Mouse (Mus musculus): ENCODE results near the gene Pcolce2. TPM values are rescaled to one million over a fixed set of nuclear protein-coding genes. Genes with fewer than 3 reads are reported as not detected.

Pcolce2 gene
- polyA plus RNA-seq, 1 experiment = 0.06 TPM

DNA sequence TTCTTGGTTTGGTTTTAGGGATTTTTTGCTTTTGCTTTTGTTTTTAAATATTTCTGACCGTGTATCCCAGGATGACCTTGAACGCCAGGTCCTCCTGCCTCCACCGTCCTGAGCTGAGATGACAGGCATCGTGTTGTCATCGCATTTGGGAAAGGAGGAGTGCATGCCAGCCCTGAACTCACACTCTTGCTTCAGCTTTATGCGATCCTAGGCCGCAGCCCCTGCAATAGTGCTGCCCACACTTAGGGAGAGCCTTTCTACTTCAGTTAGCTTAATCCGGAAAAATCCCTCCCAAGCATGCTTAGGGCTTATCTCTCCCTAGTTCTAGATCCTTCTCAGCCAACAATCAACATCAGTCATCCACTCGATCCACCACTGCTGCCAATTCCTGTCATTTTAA is 34.1 kb upstream of the Pcolce2 start:
- Histone ChIP-seq H3K36me3 (ENCODE audit: control insufficient read depth, insufficient read depth, low read length) (no peaks in the 10 kb centered on the region), H3K4me1 (ENCODE audit: control insufficient read depth, insufficient read depth, insufficient read length, low read length) (0 out of 2 replicates have a peak, but pooled peaks cover 1% of the 10 kb centered on the region), H3K27me3 (ENCODE audit: control insufficient read depth, insufficient read depth, low read length) (no peaks in the 10 kb centered on the region), H3K4me3 (ENCODE audit: low read depth, low read length) (no peak overlapping the region), H3K27ac (ENCODE audit: insufficient read depth, low read depth, low read length) (no peak overlapping the region)
- TF ChIP-seq CTCF (IDR thresholded peaks at IDR 0.05; ENCODE audit: extremely low read depth, insufficient read length, insufficient replicate concordance, low read depth, low read length) (no peak), POLR2A (IDR thresholded peaks at IDR 0.05; ENCODE audit: low read depth, low read length) (no peak)
- WGBS = 78% methylated on average over 9 of the region's 9 CpGs

DNA sequence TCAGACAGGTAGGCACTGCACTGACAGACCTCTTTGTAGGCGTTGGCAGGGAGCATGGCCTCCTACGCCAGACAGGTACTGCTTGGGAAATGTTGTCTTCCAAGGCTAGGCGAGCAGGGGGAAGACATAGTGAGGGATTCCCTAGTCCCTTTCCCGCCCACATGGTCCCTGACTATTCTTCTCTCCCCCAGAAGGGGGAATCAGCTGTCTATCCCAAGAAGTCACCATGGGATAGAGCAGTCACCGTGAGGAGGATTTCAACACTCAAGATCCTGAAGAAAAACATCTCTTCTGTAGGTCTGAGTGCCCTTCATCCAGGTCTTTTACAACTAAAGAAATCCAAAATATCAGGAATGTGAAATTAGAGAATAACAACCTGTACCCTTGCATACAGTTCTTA is 30.2 kb upstream of the Pcolce2 start:
- H3K36me3 ChIP-seq (ENCODE audit: control insufficient read depth, insufficient read depth, low read length) = no peaks in the 10 kb centered on the region
- H3K27me3 ChIP-seq (ENCODE audit: control insufficient read depth, insufficient read depth, low read length) = no peaks in the 10 kb centered on the region
- H3K4me3 ChIP-seq (ENCODE audit: low read depth, low read length) = no peak overlapping the region
- TF ChIP-seq POLR2A (IDR thresholded peaks at IDR 0.05; ENCODE audit: low read depth, low read length) (no peak), CTCF (IDR thresholded peaks at IDR 0.05; ENCODE audit: extremely low read depth, insufficient read length, insufficient replicate concordance, low read depth, low read length) (no peak)
- 63% methylated on average over 5 of the region's 5 CpGs for WGBS
- no peak overlapping the region for H3K27ac ChIP-seq (ENCODE audit: insufficient read depth, low read depth, low read length)
- H3K4me1 ChIP-seq (ENCODE audit: control insufficient read depth, insufficient read depth, insufficient read length, low read length) = no peaks in the 10 kb centered on the region

DNA sequence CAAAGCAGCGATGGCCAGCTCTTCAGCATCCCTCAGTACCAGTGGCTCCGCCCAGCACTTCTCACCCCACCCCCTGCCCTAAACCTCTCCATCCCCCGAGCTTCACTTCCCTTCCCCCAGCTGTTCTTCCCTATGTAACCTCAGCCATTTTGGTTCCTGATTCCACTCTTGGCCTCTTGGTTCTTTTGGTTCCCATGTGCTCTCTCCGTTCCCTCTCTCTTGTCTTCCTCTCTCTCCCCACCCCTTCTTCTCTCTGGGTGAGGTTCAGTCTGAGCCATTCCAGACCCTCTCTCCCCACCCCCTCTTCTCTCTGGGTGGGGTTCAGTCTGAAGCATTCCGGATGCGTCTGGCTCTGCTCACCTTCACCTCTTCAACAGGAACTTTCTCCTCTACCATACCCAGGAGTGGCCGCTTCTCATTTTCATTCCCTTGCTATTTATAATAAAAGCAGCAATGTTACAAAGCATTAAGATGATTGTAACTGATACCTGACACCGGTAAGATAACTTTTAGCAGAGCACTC is 25.1 kb upstream of the Pcolce2 start:
- H3K27ac ChIP-seq (ENCODE audit: insufficient read depth, low read depth, low read length) = no peak overlapping the region
- TF ChIP-seq POLR2A (IDR thresholded peaks at IDR 0.05; ENCODE audit: low read depth, low read length) (no peak), CTCF (IDR thresholded peaks at IDR 0.05; ENCODE audit: extremely low read depth, insufficient read length, insufficient replicate concordance, low read depth, low read length) (no peak)
- no peaks in the 10 kb centered on the region for H3K36me3 ChIP-seq (ENCODE audit: control insufficient read depth, insufficient read depth, low read length)
- H3K4me1 ChIP-seq (ENCODE audit: control insufficient read depth, insufficient read depth, insufficient read length, low read length) = no peaks in the 10 kb centered on the region
- 73% methylated on average over 8 of the region's 8 CpGs for WGBS
- H3K4me3 ChIP-seq (ENCODE audit: low read depth, low read length) = no peak overlapping the region
- no peaks in the 10 kb centered on the region for H3K27me3 ChIP-seq (ENCODE audit: control insufficient read depth, insufficient read depth, low read length)

DNA sequence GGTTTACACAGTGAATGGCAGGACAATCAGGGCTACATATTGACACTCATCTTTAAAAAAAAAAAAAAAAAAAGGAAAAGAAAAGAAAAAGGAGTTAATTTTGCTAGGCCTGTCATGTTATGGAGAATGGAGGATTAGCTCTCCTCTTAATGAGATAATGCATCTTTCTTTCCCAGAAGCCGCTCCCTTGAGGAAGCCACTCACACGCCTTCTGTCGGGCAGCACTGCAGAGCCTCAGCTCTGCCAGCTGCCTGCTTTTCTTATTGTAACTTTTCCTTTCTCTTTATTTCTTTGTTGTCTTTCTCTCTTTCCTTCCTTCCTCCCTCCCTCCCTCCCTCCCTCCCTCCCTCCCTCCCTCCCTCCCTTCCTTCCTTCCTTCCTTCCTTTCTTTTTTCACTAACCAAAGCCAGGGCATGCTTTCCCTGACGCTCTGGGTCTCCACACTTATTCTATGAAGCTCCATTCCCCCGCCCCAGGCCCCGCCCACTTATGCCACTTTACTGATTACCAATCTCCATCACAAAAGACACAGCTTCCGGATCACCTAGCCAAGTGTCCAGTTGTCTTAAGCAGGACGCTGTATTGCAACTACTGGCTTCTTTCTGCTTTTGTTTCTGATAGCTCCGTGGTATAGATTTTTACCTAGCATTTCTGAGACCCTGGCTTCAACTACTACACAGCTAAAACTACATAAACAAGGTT is 23.8 kb upstream of the Pcolce2 start:
- WGBS = 19% methylated on average over 9 of the region's 9 CpGs
- Histone ChIP-seq H3K36me3 (ENCODE audit: control insufficient read depth, insufficient read depth, low read length) (no peaks in the 10 kb centered on the region), H3K4me3 (ENCODE audit: low read depth, low read length) (no peak overlapping the region), H3K27me3 (ENCODE audit: control insufficient read depth, insufficient read depth, low read length) (no peaks in the 10 kb centered on the region), H3K4me1 (ENCODE audit: control insufficient read depth, insufficient read depth, insufficient read length, low read length) (no peaks in the 10 kb centered on the region), H3K27ac (ENCODE audit: insufficient read depth, low read depth, low read length) (no peak overlapping the region)
- no peak for TF ChIP-seq CTCF (IDR thresholded peaks at IDR 0.05; ENCODE audit: extremely low read depth, insufficient read length, insufficient replicate concordance, low read depth, low read length)
- no peak for TF ChIP-seq POLR2A (IDR thresholded peaks at IDR 0.05; ENCODE audit: low read depth, low read length)

DNA sequence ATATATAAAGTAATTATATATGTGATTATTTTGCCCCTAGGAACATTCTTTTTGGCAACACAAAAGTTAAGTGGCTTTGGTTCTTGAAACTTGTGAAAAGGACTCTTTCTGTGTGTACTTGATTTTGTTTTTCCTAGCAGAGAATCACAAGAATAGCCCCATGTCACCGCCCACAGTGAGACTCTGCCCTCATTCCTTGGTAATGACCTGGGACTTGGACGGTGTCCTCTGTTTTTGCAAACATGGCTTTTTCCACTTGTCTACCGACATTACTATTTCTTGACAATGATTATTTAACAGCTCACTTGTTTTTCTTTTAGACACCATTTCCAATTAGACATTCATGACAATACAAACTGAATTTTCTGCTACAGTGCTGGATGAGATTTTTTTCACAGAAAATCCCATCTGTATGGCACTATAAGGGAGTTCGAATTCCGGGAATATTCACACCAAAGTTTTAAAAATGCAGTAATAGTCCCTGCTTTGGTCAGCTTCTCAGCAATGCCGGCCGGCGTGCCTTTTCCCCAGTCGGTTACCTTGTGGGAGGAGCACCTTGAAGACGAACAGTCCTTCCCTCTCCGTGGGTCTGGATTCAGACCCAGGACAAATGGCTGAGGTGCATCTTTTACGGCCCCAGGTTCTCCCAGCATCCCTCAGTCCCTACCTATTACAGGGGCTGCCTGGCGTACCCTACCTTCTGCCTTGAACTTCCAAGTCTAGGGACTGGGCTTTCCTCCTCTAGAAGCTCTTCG is 22.4 kb upstream of the Pcolce2 start:
- no peak overlapping the region for H3K4me3 ChIP-seq (ENCODE audit: low read depth, low read length)
- no peak overlapping the region for H3K27ac ChIP-seq (ENCODE audit: insufficient read depth, low read depth, low read length)
- WGBS = 70% methylated on average over 14 of the region's 14 CpGs
- H3K4me1 ChIP-seq (ENCODE audit: control insufficient read depth, insufficient read depth, insufficient read length, low read length) = no peaks in the 10 kb centered on the region
- H3K36me3 ChIP-seq (ENCODE audit: control insufficient read depth, insufficient read depth, low read length) = no peaks in the 10 kb centered on the region
- H3K27me3 ChIP-seq (ENCODE audit: control insufficient read depth, insufficient read depth, low read length) = no peaks in the 10 kb centered on the region
- no peak for TF ChIP-seq CTCF (IDR thresholded peaks at IDR 0.05; ENCODE audit: extremely low read depth, insufficient read length, insufficient replicate concordance, low read depth, low read length)
- no peak for TF ChIP-seq POLR2A (IDR thresholded peaks at IDR 0.05; ENCODE audit: low read depth, low read length)

DNA sequence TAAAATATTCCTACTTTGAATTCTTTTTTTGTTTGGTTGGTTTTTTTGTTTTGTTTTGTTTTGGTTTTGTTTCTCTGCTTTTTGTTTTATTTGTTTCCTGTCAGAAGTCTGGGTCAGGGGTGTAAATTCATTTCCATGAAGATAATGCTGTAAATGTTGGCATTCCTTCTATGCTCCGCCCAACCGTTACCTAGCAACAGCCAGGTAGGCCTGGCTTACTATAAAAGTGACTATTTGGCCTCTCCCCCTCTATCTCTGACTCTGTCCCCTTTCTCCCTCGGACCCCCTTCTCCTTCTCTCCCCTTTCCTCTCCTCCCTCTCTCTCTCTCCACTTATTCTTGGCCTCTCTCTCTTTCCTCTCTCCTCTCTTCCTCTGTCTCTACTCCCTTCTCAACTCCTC is 21.4 kb upstream of the Pcolce2 start:
- H3K27me3 ChIP-seq (ENCODE audit: control insufficient read depth, insufficient read depth, low read length) = no peaks in the 10 kb centered on the region
- no peak overlapping the region for H3K4me3 ChIP-seq (ENCODE audit: low read depth, low read length)
- WGBS = 52% methylated on average over 3 of the region's 3 CpGs
- no peak overlapping the region for H3K27ac ChIP-seq (ENCODE audit: insufficient read depth, low read depth, low read length)
- no peaks in the 10 kb centered on the region for H3K4me1 ChIP-seq (ENCODE audit: control insufficient read depth, insufficient read depth, insufficient read length, low read length)
- no peak for TF ChIP-seq POLR2A (IDR thresholded peaks at IDR 0.05; ENCODE audit: low read depth, low read length)
- H3K36me3 ChIP-seq (ENCODE audit: control insufficient read depth, insufficient read depth, low read length) = no peaks in the 10 kb centered on the region

DNA sequence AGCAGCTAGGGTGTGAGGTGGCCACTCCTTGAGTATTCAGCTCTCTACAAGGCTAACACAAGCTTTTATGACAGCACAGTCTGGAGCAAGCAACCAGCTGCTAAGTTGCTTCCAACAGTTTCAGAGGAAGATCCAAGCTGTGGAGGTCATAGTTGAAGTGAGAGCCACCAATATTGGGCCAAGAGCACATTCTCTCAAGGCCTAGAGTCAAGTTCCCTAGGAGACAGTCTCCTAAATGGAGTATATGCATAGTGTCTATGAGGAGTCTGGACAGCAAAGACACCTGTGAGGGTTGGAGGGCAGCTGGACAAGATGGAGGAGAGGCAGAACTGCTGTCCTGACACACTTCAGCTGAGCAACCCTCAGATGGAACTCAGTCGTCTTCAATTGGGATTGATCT is 18.8 kb upstream of the Pcolce2 start:
- Histone ChIP-seq H3K4me3 (ENCODE audit: low read depth, low read length) (no peak overlapping the region), H3K27ac (ENCODE audit: insufficient read depth, low read depth, low read length) (no peak overlapping the region), H3K27me3 (ENCODE audit: control insufficient read depth, insufficient read depth, low read length) (no peaks in the 10 kb centered on the region), H3K36me3 (ENCODE audit: control insufficient read depth, insufficient read depth, low read length) (no peaks in the 10 kb centered on the region), H3K4me1 (ENCODE audit: control insufficient read depth, insufficient read depth, insufficient read length, low read length) (no peaks in the 10 kb centered on the region)
- 74% methylated on average over 1 of the region's 1 CpGs for WGBS
- no peak for TF ChIP-seq POLR2A (IDR thresholded peaks at IDR 0.05; ENCODE audit: low read depth, low read length)
- TF ChIP-seq CTCF (IDR thresholded peaks at IDR 0.05; ENCODE audit: extremely low read depth, insufficient read length, insufficient replicate concordance, low read depth, low read length) = no peak
